Comparison of ENCODE assay signal across 9 mouse cellular contexts in genomic region chr3:31022895-31023436, GRCm38 (mm10). TPM values are rescaled to one million over a fixed set of nuclear protein-coding genes. Genes with fewer than 3 reads are reported as not detected.
A peak's percentile ranks its signal among the peaks of the same experiment; 100 is the strongest.
DNase-seq lines count a peak whose midpoint lies in the region; ATAC-seq and TF ChIP-seq lines count a peak whose summit lies in the region.
"Had no signal": no experiment of that assay in that cellular context is flagged by ENCODE, and none has a peak within 500 bp of the region (broad histone marks: within the 10 kb centered on the region; RNA-seq: fewer than 3 reads in every experiment).

No protein-coding gene starts in this region.

- no peak for DNase-seq in midbrain, postnatal 0 days (ENCODE audit: low spot score)
- peak; percentile 20 to 43 for DNase-seq in kidney, postnatal 36 days
- DNase-seq in urinary bladder, postnatal 36 days (ENCODE audit: low spot score in 2 of 2) = peak; percentile 20 to 37
- no peak for DNase-seq in thymus, postnatal 36 days
- DNase-seq in spleen, postnatal 4 days (ENCODE audit: low spot score in 2 of 2) = no peak
- DNase-seq in left cerebral cortex, adult 18-20 months (ENCODE audit: low spot score in 2 of 2) = no peak

- 0 out of 2 replicates have a peak, but pooled peaks cover 8% of the 10 kb centered on the region for H3K36me3 ChIP-seq in midbrain, embryonic 12.5 days
- H3K36me3 ChIP-seq in midbrain, postnatal 0 days (ENCODE audit: insufficient read depth, low read length) = peaks cover 5% of the 10 kb centered on the region; the same call in 1 of the 2 replicates
- peaks cover 28% of the 10 kb centered on the region for H3K36me3 ChIP-seq in heart, embryonic 13.5 days

- 34% methylated on average over 7 of the region's 7 CpGs for WGBS in midbrain, embryonic 12.5 days
- WGBS in midbrain, postnatal 0 days = 47% methylated on average over 7 of the region's 7 CpGs
- 5% methylated on average over 7 of the region's 7 CpGs for WGBS in heart, embryonic 13.5 days

- TF ChIP-seq CTCF in midbrain, postnatal 0 days (IDR thresholded peaks at IDR 0.05) = no peak

- no peaks in the 10 kb centered on the region for H3K4me1 ChIP-seq in midbrain, embryonic 12.5 days
- no peaks in the 10 kb centered on the region for H3K4me1 ChIP-seq in midbrain, postnatal 0 days (ENCODE audit: insufficient read depth, low read length)
- H3K4me1 ChIP-seq in heart, embryonic 13.5 days = peaks cover 32% of the 10 kb centered on the region

- H3K4me2 ChIP-seq in midbrain, embryonic 12.5 days (replicated peaks) = no peak overlapping the region
- H3K4me2 ChIP-seq in midbrain, postnatal 0 days (ENCODE audit: low read depth, low read length, poor library complexity, severe bottlenecking) = no peak overlapping the region
- peak overlapping the region; percentile 55 for H3K4me2 ChIP-seq in heart, embryonic 13.5 days

- no peak overlapping the region for H3K4me3 ChIP-seq in midbrain, embryonic 12.5 days
- no peak overlapping the region for H3K4me3 ChIP-seq in midbrain, postnatal 0 days (ENCODE audit: low read depth, low read length)
- H3K4me3 ChIP-seq in heart, embryonic 13.5 days = no peak overlapping the region

- H3K9ac ChIP-seq in midbrain, embryonic 12.5 days (replicated peaks) = no peak overlapping the region
- no peak overlapping the region for H3K9ac ChIP-seq in midbrain, postnatal 0 days (replicated peaks; ENCODE audit: low read length, poor library complexity, severe bottlenecking)
- H3K9ac ChIP-seq in heart, embryonic 13.5 days = peak overlapping the region; percentile 54
- H3K9ac ChIP-seq: liver, embryonic 14.5 days had no signal

- H3K27me3 ChIP-seq in midbrain, embryonic 12.5 days = no peaks in the 10 kb centered on the region
- H3K27me3 ChIP-seq in midbrain, postnatal 0 days (ENCODE audit: insufficient read depth, low read length) = no peaks in the 10 kb centered on the region
- H3K27me3 ChIP-seq in heart, embryonic 13.5 days (replicated peaks) = no peaks in the 10 kb centered on the region

- ATAC-seq in midbrain, embryonic 12.5 days (ENCODE audit: low FRiP score, low read depth) = no peak
- no peak for ATAC-seq in midbrain, postnatal 0 days (ENCODE audit: low FRiP score)
- ATAC-seq in heart, embryonic 13.5 days (ENCODE audit: extremely low read depth, insufficient number of reproducible peaks, low FRiP score, low TSS enrichment) = peak; percentile 77

- H3K27ac ChIP-seq in midbrain, embryonic 12.5 days (replicated peaks) = 0 out of 2 replicates have a peak overlapping the region, but pooled peaks have one; percentile 2
- no peak overlapping the region for H3K27ac ChIP-seq in midbrain, postnatal 0 days (ENCODE audit: low read depth, low read length)
- H3K27ac ChIP-seq in heart, embryonic 13.5 days (replicated peaks) = peak overlapping the region; percentile 84
- H3K27ac ChIP-seq: liver, embryonic 14.5 days had no signal

- no peaks in the 10 kb centered on the region for H3K9me3 ChIP-seq in midbrain, embryonic 12.5 days
- H3K9me3 ChIP-seq in midbrain, postnatal 0 days (ENCODE audit: low read length) = no peaks in the 10 kb centered on the region
- no peaks in the 10 kb centered on the region for H3K9me3 ChIP-seq in heart, embryonic 13.5 days

RNA-seq across cellular contexts. Expression of gene Prkci, which starts 27.4 kb away (rescaled TPM):
- 33.1 and 39.2 TPM in 2 replicates for polyA plus RNA-seq in midbrain, embryonic 12.5 days (2016; fragmentation: Nextera tagmentation; extraction: Ambion mirVana)
- total RNA-seq in midbrain, postnatal 0 days (2014; rRNA removed) = 47.0 and 56.7 TPM in 2 replicates
- 18.3 and 19.6 TPM in 2 replicates for polyA plus RNA-seq in midbrain, postnatal 0 days (2015; fragmentation: Nextera tagmentation; extraction: Ambion mirVana)
- 15.1 and 16.5 TPM in 2 replicates for polyA plus RNA-seq in heart, embryonic 13.5 days (2015; fragmentation: Nextera tagmentation; extraction: Ambion mirVana)
- 10 to 100 TPM; 64.8 to 66.3 TPM for total RNA-seq in left cerebral cortex, adult 18-20 months (2021)

RNA-seq across cellular contexts. Expression of gene Phc3, which starts 53.8 kb away (rescaled TPM):
- 5.8 and 6.2 TPM in 2 replicates for polyA plus RNA-seq in midbrain, embryonic 12.5 days (2016; fragmentation: Nextera tagmentation; extraction: Ambion mirVana)
- 27.0 and 31.5 TPM in 2 replicates for total RNA-seq in midbrain, postnatal 0 days (2014; rRNA removed)
- 5.5 and 6.6 TPM in 2 replicates for polyA plus RNA-seq in midbrain, postnatal 0 days (2015; fragmentation: Nextera tagmentation; extraction: Ambion mirVana)
- polyA plus RNA-seq in heart, embryonic 13.5 days (2015; fragmentation: Nextera tagmentation; extraction: Ambion mirVana) = 4.9 TPM in 2 replicates
- 10 to 100 TPM; 36.5 to 37.4 TPM for total RNA-seq in left cerebral cortex, adult 18-20 months (2021)

Comparison
In these comparisons a context has a peak if more than half of its experiments do, and no peak if none do; other contexts are left out.
1. DNase-seq: peak in kidney, postnatal 36 days (2 of 2) and urinary bladder, postnatal 36 days (2 of 2); none in midbrain, postnatal 0 days (single experiment), thymus, postnatal 36 days (0 of 2), spleen, postnatal 4 days (0 of 2) and left cerebral cortex, adult 18-20 months (0 of 2).